Mouse (Mus musculus) heart, adult 10 weeks (tissue): ENCODE measurements around the gene Btbd35f7. TPM values are rescaled to one million over a fixed set of nuclear protein-coding genes. Genes with fewer than 3 reads are reported as not detected.

ENCODE experiments used
- polyA plus RNA-seq: library from polyadenylated mRNA; stranded (reverse); fragments of 350-450 nt; fragmentation: Illumina TruSeq; extraction: RNeasy Lipid Tissue Mini Kit (QIAGEN cat#74804); gene quantifications from one replicate; pipeline ENCODE4 v1.2.3, GENCODE M21; 2014; ENCODE audit warnings: low read depth, low replicate concordance

The Btbd35f7 gene
- not detected for polyA plus RNA-seq

DNA sequence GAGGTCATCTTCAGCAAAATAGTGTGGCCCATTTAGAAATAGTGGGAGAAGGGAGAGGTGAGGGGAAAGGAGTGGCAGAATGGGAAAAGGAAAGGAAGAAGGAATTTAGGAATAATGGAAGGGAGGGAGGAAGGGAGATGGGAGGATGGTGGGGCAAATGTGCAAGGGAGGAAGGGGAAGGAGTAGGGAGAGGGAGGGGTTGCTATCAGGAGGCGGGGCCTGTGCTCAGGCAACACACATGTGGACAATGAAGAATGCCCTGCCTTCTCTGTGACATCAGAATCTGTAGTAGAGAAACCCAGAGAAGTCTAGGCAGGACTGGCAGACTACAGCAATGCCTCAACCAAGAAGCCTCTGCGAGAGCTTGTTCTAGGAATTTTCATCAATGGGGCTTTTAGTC is at the start of gene Btbd35f7:
Gene Btbd35f7 (plus strand): TSS at position 301 of the 400 bp plus-strand sequence.

Other genes with a start within 250 kb of the Btbd35f7 start
- gene Mycs, start 199.8 kb upstream of the Btbd35f7 start, polyA plus RNA-seq = not detected